Mouse (Mus musculus) olfactory bulb, adult 2 months (tissue): ENCODE measurements around the gene Cfap20.

Source experiments
- CTCF ChIP-seq: fragments of 200-500 bp; IDR thresholded peaks from 2 replicates; pipeline ENCODE4 v1.5.1; 2012; ENCODE audit warnings: low read depth, mild to moderate bottlenecking, low read length, moderate library complexity; ENCODE audit not compliant: insufficient read depth
- POLR2A ChIP-seq: fragments of 200-500 bp; IDR thresholded peaks from 2 replicates; pipeline ENCODE4 v1.6.1; 2012; ENCODE audit warnings: mild to moderate bottlenecking, low read depth, low read length, moderate library complexity; ENCODE audit not compliant: insufficient read depth

GRCm38 (mm10) chr8:95392604-95393003 lies 42.1 kb downstream of the Cfap20 start:
- no peak for TF ChIP-seq CTCF
- TF ChIP-seq POLR2A, result no peak
